Mouse (Mus musculus) embryonic fibroblast, embryonic 13.5 days (primary cell): ENCODE results near the gene Lrch1. TPM values are rescaled to one million over a fixed set of nuclear protein-coding genes. Genes with fewer than 3 reads are reported as not detected.

Source experiments
- H3K27ac ChIP-seq: 2 replicates; pipeline ENCODE4 v1.5.1; 2012; ENCODE audit warnings: low read length, control low read depth, inconsistent platforms; ENCODE audit not compliant: insufficient read depth
- H3K4me1 ChIP-seq: 2 replicates; pipeline ENCODE4 v1.6.1; 2011; ENCODE audit warnings: low read length; ENCODE audit not compliant: control insufficient read depth, insufficient read depth
- H3K4me3 ChIP-seq: 2 replicates; pipeline ENCODE4 v1.5.1; 2011; ENCODE audit warnings: mild to moderate bottlenecking, control low read depth, low read length; ENCODE audit not compliant: insufficient read depth
- CTCF ChIP-seq: IDR thresholded peaks from 2 replicates; pipeline ENCODE4 v1.5.1; 2011; ENCODE audit warnings: mild to moderate bottlenecking, control low read depth, low read length, moderate library complexity, borderline replicate concordance; ENCODE audit not compliant: insufficient read depth
- POLR2A ChIP-seq: IDR thresholded peaks from 2 replicates; pipeline ENCODE4 v1.6.1; 2011; ENCODE audit warnings: low read depth, mild to moderate bottlenecking, control low read depth, low read length, moderate library complexity
- polyA plus RNA-seq: library from polyadenylated mRNA; stranded (reverse); fragments of >200 nt; gene quantifications from 2 replicates; pipeline ENCODE4 v1.2.4, GENCODE M21; 2011; ENCODE audit warnings: low read depth; ENCODE audit not compliant: missing spikeins, insufficient read length

Gene Lrch1
- polyA plus RNA-seq, 1 experiment: 13.3 TPM

DNA sequence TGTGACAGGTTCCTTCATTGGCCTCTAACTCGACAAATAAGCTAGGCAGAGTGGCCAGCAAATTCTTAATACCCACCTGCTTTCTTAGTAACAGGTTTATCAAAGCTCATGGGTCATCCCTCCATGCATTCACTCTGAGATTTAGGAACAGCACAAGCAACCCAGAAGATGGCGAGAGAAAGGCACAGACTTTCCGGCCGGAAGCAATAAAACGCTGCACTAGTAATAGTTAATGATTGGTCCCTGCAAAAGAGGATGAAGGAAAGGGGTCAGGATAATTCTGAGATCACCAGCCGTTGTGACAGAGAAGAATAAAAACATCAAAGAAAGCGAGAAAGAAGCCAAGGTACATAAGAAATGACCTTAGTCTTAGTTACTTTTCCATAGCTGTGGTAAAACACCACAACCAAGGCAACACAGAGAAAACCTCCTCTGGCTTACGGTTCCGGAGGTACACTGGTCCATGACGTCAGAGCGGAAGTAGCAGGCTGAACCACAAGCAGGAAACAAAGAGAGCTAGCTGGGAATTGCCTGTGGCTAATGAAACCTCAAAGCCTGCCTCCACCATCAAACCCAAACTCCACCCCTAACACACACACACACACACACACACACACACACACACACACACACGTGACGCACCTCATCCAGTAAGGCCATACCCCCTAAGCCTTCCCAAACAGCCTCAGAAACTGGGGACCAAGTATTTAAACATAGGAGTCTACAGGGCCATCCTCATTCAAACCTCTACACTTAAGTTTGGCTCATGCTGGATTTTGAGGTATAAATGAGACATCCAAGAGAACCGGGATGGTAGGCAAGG lies 100.2 kb downstream of the Lrch1 start:
- no peak overlapping the region for H3K4me3 ChIP-seq
- TF ChIP-seq CTCF: no peak
- no peak for TF ChIP-seq POLR2A
- H3K27ac ChIP-seq: 0 out of 2 replicates have a peak overlapping the region, but pooled peaks have one; percentile 49
- H3K4me1 ChIP-seq: peaks cover 14% of the 10 kb centered on the region

DNA sequence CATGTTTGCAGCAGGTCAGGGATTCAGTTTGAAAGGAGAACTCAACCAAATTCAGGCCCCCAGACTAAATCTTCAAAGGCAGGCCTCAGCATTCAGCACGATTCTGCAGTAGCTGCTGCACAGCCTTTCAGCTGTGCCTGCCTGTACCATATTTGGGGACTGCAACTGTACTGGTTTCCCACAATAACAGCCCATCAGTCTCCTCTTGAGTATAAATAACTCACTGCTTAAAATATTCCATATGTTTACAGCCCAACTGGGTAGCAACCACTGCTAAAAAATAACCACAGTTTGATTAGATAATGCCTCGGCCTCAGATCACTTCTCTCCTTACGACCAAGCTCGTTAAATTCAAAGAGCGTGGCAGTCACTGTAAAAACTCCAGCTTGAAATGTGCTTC lies 101.0 kb downstream of the Lrch1 start:
- H3K4me1 ChIP-seq: peaks cover 9% of the 10 kb centered on the region
- no peak overlapping the region for H3K4me3 ChIP-seq
- H3K27ac ChIP-seq: peak overlapping the region; percentile 49; the same call in 1 of the 2 replicates
- TF ChIP-seq CTCF: no peak

DNA sequence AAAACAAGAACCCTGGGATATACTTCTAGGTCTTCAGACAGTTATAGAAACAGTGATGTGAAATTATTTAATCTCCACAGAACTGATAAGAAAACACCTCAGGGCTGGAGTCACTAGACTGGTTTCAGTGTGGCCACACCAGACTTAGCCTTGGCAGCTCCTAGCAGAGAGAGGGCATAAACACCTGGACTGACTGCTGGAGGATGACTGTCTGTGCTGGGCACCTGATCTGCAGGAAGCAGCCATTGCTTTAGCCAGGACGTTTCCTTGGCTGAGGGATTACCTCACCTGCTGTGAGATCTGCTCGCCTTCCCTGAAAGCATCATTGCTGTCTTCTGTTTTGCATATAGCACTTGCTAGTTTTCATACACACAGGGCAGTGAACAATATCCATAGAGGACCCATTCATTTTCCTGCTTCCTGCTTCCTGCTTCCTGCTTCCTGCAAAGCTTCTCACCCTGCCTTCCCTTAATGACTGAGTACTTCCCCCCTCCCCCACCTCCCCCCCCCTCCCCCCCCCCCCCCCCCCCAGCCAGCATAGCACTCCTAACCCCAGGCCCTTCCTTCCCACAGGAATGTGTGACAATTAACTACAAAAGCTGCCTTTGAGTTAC lies 101.9 kb downstream of the Lrch1 start:
- H3K4me3 ChIP-seq: no peak overlapping the region
- TF ChIP-seq POLR2A (no peak), CTCF (no peak)
- H3K27ac ChIP-seq: no peak overlapping the region
- peaks cover 12% of the 10 kb centered on the region for H3K4me1 ChIP-seq

DNA sequence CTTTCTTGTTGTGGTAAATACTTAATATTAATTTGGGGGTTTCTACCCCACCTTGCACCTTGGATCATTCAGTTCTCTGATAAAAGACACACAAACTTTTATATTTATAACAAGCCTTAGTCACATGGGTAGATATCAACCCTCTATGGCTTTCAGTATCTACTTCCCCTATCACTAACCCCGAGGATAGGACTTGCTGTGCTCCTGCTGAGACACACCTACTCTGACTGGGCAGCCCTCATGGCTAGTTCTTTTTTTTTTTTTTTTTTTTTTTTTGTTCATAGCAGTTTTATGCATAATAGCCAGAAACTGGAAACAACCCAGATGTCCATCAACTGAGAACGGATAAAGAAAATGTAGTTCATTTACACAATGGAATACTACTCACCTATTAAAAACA lies 106.0 kb downstream of the Lrch1 start:
- no peak overlapping the region for H3K4me3 ChIP-seq
- no peak for TF ChIP-seq POLR2A
- no peak for TF ChIP-seq CTCF

DNA sequence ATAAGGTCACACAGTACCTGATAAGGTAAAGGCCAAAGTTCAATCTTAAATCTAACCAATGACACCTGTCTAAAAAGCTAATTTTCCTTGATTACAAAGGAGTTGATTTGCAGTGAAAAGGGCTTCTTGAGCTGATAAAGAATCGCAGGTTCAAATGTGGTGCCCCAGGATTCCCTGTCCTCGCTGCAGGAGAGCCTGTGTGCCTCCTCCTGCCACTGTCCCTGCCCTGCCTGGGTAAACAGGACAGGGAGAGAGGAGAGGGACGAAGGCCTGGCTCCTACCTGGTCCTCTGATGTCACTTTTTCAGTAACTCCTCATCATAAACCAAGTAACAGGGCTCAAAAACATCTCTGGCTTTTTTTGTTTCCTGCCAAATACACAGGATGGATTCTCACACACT lies 106.4 kb downstream of the Lrch1 start:
- Histone ChIP-seq H3K27ac (no peak overlapping the region), H3K4me1 (peaks cover 8% of the 10 kb centered on the region), H3K4me3 (no peak overlapping the region)
- no peak for TF ChIP-seq POLR2A
- no peak for TF ChIP-seq CTCF

More for the DNA sequence above, 106.0 kb downstream of the Lrch1 start:
- H3K27ac ChIP-seq: no peak overlapping the region
- H3K4me1 ChIP-seq: peaks cover 8% of the 10 kb centered on the region

DNA sequence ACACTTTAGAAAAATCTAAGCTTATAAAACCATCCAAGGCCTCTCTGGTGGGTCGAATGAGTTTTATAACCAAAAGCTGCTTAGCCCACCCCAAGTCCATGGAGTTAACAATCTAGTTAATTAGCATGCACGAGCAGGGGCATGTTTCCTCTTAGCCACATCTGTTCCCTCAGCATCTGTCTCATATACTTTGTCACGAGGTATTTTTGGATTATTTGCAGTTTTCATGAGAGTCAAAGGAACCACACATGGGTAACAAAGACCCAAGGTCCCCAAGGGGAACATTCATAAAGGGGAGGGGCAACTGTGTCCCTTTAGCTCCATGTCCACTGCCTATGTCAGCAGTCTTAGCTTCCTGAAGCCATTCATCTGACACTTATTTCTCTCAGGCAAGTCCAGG lies 106.9 kb downstream of the Lrch1 start:
- H3K27ac ChIP-seq: 0 out of 2 replicates have a peak overlapping the region, but pooled peaks have one; percentile 29
- peaks cover 7% of the 10 kb centered on the region for H3K4me1 ChIP-seq

DNA sequence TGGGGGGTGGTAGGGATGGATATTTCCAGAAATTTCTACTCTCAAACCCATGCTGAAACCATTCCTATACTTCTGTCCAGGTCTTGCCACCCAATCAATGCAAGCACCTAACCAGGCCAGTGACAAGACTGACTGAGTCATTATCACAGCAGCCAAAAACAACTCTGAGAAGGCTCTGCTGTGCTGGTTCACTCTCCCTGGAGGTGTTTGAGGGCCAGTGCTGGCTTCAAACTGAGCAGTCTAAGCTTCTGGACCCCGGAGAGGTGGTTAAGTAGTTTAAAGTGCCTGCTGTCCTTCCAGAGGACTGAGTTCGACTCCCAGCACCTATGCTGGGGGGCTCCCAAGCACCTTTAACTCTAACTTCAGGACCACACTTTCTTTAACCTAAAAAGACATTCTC lies 107.3 kb downstream of the Lrch1 start:
- H3K27ac ChIP-seq: 0 out of 2 replicates have a peak overlapping the region, but pooled peaks have one; percentile 29
- H3K4me3 ChIP-seq: no peak overlapping the region
- peaks cover 4% of the 10 kb centered on the region; the same call in 1 of the 2 replicates for H3K4me1 ChIP-seq
- TF ChIP-seq POLR2A (no peak), CTCF (no peak)

More for the DNA sequence above, 106.9 kb downstream of the Lrch1 start:
- no peak overlapping the region for H3K4me3 ChIP-seq
- no peak for TF ChIP-seq CTCF
- TF ChIP-seq POLR2A: no peak

DNA sequence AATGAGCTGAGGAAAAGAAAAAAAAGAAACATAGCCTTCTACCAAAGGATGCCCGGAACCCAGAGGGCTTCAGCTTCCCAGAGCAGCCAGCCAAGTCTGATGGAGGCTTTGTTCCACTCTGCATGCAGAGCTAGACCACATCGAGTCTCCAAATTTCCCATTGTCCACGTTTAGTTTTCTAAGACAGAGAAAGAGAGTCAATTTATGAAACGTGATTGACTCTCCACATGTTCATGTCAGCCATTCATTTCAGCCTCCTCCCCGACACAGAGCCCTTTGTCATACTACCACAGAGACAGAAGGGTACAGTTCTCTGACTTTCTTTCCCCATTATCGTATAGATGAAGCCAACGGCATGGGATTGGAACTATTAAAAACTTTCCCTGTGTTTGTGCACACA lies 108.9 kb downstream of the Lrch1 start:
- Histone ChIP-seq H3K4me1 (peaks cover 4% of the 10 kb centered on the region; the same call in 1 of the 2 replicates), H3K27ac (no peak overlapping the region), H3K4me3 (no peak overlapping the region)
- TF ChIP-seq POLR2A (no peak), CTCF (no peak)

DNA sequence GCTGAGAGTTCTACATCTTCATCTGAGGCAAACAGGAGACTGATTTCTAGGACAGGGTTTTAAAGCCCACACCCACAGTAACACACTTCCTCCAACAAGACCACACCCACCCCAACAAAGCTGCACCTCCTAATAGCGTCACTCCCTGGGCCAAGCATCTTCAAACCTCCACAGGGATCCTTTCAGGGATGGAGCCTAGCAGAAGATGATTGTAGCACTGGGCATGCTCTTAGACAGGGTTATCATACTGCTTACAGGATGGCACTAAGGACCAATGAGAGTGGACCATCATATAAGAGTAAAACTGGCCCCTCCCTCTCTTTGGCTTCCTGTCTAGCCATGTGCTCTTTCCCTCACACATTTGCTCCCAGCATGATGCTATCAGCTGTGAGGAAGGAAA lies 112.7 kb downstream of the Lrch1 start:
- Histone ChIP-seq H3K4me1 (no peaks in the 10 kb centered on the region), H3K27ac (no peak overlapping the region), H3K4me3 (no peak overlapping the region)
- TF ChIP-seq POLR2A (no peak), CTCF (no peak)

DNA sequence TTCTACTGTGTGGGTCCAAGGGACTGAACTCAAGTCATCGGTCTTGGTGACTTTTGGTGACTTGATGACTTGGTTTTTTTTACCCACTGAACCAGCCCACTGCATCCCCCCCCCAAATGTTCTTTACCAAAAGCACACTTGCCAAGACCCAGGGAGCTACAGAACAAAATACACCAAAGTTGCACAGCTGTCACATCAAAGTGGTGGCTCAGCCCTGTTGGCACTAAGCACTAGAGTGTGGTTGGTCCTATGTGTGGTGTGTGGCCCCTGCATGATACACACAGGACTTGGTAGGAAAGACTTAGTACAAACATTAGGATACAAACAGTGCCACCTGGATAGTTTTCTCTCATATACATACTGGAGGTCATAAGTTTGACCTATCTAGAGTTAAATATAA lies 113.5 kb downstream of the Lrch1 start:
- H3K4me1 ChIP-seq: no peaks in the 10 kb centered on the region
- no peak for TF ChIP-seq POLR2A
- TF ChIP-seq CTCF: no peak
- no peak overlapping the region for H3K27ac ChIP-seq
- no peak overlapping the region for H3K4me3 ChIP-seq
